Mouse (Mus musculus) heart, postnatal 14 days (tissue): ENCODE measurements around the gene Zdhhc18. TPM values are rescaled to one million over a fixed set of nuclear protein-coding genes. Genes with fewer than 3 reads are reported as not detected.

ENCODE experiments used
- DNase-seq, 2 experiments: peaks; one replicate each; pipeline ENCODE4 v3.0.0; 2021 to 2022
- intact Hi-C: fragments of 180-260 bp; cut with DNase I; formaldehyde crosslinking; loops from one replicate; pipeline ENCODE4 v1.15.1; 2025
- long read RNA-seq, 2 experiments: library from polyadenylated mRNA; stranded (forward); transcript quantifications; one replicate each; pipeline ENCODE4 v2.0.0; 2021
- total RNA-seq, 2 experiments: library from RNA; stranded (reverse); gene quantifications; 2 replicates each; pipeline ENCODE4 v1.2.3; 2021

The Zdhhc18 gene
- total RNA-seq: 10 to 100 TPM; 17.6 to 21.6 TPM
- long read RNA-seq, experiment 1, full-length matches to known transcripts: 26 of 41 reads
- long read RNA-seq, experiment 1, partial matches to known transcripts: 4 of 41 reads
- long read RNA-seq, experiment 1, other reads (novel, unspliced or antisense): 11 of 41 reads
- long read RNA-seq, experiment 2, full-length matches to known transcripts: 11 of 22 reads
- long read RNA-seq, experiment 2, partial matches to known transcripts: 1 of 22 reads
- long read RNA-seq, experiment 2, other reads (novel, unspliced or antisense): 10 of 22 reads

GRCm38 (mm10) chr4:133649989-133650699 is at the start of gene Zdhhc18:
Zdhhc18 (minus strand) TSS chr4:133650154.
- peak; percentile 81 to 91 for DNase-seq
- intact Hi-C loops: loop anchor here (1.0 to 5.0 kb wide), 3 partner anchors 17 to 57 kb away; no protein-coding TSS in a partner anchor

GRCm38 (mm10) chr4:133695363-133695762 is 45.4 kb upstream of the Zdhhc18 start:
- no peak for DNase-seq
- intact Hi-C loops: no loop called here

- intact Hi-C loops: loop anchor here (5.0 kb wide), 1 partner anchor 62 kb away; no protein-coding TSS in a partner anchor
- peak in 1 of 2 experiments; percentile 54 for DNase-seq
Observed at GRCm38 (mm10) chr4:133690252-133690651, 40.3 kb upstream of the Zdhhc18 start.

- intact Hi-C loops: no loop called here
- peak; percentile 35 to 39 for DNase-seq
Observed at GRCm38 (mm10) chr4:133688417-133689067, 38.6 kb upstream of the Zdhhc18 start.

- intact Hi-C loops: no loop called here
- DNase-seq: no peak
Observed at GRCm38 (mm10) chr4:133687126-133687525, 37.2 kb upstream of the Zdhhc18 start.

- intact Hi-C loops: no loop called here
- no peak for DNase-seq
Observed at GRCm38 (mm10) chr4:133686512-133686911, 36.6 kb upstream of the Zdhhc18 start.

GRCm38 (mm10) chr4:133680206-133680786 is 30.3 kb upstream of the Zdhhc18 start:
- DNase-seq: no peak
- intact Hi-C loops: no loop called here

- intact Hi-C loops: no loop called here
- no peak for DNase-seq
Observed at GRCm38 (mm10) chr4:133679629-133680028, 29.7 kb upstream of the Zdhhc18 start.

GRCm38 (mm10) chr4:133677266-133677665 is 27.3 kb upstream of the Zdhhc18 start:
- no peak for DNase-seq
- intact Hi-C loops: loop anchor here (2.0 kb wide), 1 partner anchor 28 kb away; no protein-coding TSS in a partner anchor

GRCm38 (mm10) chr4:133676189-133676588 is 26.2 kb upstream of the Zdhhc18 start:
- intact Hi-C loops: loop anchor here (2.0 kb wide), 1 partner anchor 29 kb away; no protein-coding TSS in a partner anchor

GRCm38 (mm10) chr4:133675594-133676016 is 25.7 kb upstream of the Zdhhc18 start:
- peak; percentile 71 to 72 for DNase-seq
- intact Hi-C loops: loop anchor here (2.0 kb wide), 1 partner anchor 29 kb away; no protein-coding TSS in a partner anchor

More at GRCm38 (mm10) chr4:133676189-133676588, 26.2 kb upstream of the Zdhhc18 start:
- DNase-seq: no peak

- no peak for DNase-seq
Observed at GRCm38 (mm10) chr4:133674331-133674695, 24.4 kb upstream of the Zdhhc18 start.

GRCm38 (mm10) chr4:133673666-133674330 is 23.8 kb upstream of the Zdhhc18 start:
- DNase-seq: peak; percentile 59 to 64

More at GRCm38 (mm10) chr4:133674331-133674695, 24.4 kb upstream of the Zdhhc18 start:
- intact Hi-C loops: no loop called here

GRCm38 (mm10) chr4:133672845-133673647 is 23.1 kb upstream of the Zdhhc18 start:
- intact Hi-C loops: loop anchor here (1.0 kb wide), 1 partner anchor 83 kb away; the partner anchor contains the start of gene Arid1a
- DNase-seq: peak; percentile 29 to 41

More at GRCm38 (mm10) chr4:133673666-133674330, 23.8 kb upstream of the Zdhhc18 start:
- intact Hi-C loops: no loop called here

GRCm38 (mm10) chr4:133671881-133672844 is 22.2 kb upstream of the Zdhhc18 start, which contains the start of gene Pigv:
Pigv (minus strand) TSS chr4:133672647.
- peak; percentile 96 to 98 for DNase-seq
- intact Hi-C loops: loop anchor here (1.0 kb wide), 4 partner anchors 84 to 157 kb away; partner anchors contain the start of gene Arid1a

GRCm38 (mm10) chr4:133671184-133671880 is 21.4 kb upstream of the Zdhhc18 start:
- DNase-seq: peak; percentile 87 to 88
- intact Hi-C loops: loop anchor here (1.0 kb wide), 3 partner anchors 103 to 158 kb away; no protein-coding TSS in a partner anchor
